Mouse (Mus musculus): ENCODE measurements around the gene Ttc24.

The Ttc24 gene

GRCm38 (mm10) chr3:88078204-88078603, at the start of gene Ttc24:
Ttc24 (minus strand) TSS chr3:88078304.
- DNase-seq (ENCODE audit: low spot score in 2 of 2) = no peak

GRCm38 (mm10) chr3:88127636-88128035, 49.5 kb upstream of the Ttc24 start:
- no peak for DNase-seq (ENCODE audit: low spot score in 2 of 2)

GRCm38 (mm10) chr3:88126181-88126580, 48.1 kb upstream of the Ttc24 start:
- no peak for DNase-seq (ENCODE audit: low spot score in 2 of 2)

- no peak for DNase-seq (ENCODE audit: low spot score in 2 of 2)
Measured at GRCm38 (mm10) chr3:88125195-88125594, 47.1 kb upstream of the Ttc24 start.

GRCm38 (mm10) chr3:88121164-88122131, 43.3 kb upstream of the Ttc24 start:
- no peak for DNase-seq (ENCODE audit: low spot score in 2 of 2)

GRCm38 (mm10) chr3:88120117-88120651, 42.1 kb upstream of the Ttc24 start:
- no peak for DNase-seq (ENCODE audit: low spot score in 2 of 2)

- no peak for DNase-seq (ENCODE audit: low spot score in 2 of 2)
Measured at GRCm38 (mm10) chr3:88114396-88114795, 36.3 kb upstream of the Ttc24 start.

- DNase-seq (ENCODE audit: low spot score in 2 of 2) = peak; percentile 27 to 56
Measured at GRCm38 (mm10) chr3:88109126-88109525, 31.0 kb upstream of the Ttc24 start.

GRCm38 (mm10) chr3:88106126-88106525, 28.0 kb upstream of the Ttc24 start:
- DNase-seq (ENCODE audit: low spot score in 2 of 2) = no peak

GRCm38 (mm10) chr3:88102611-88103010, 24.5 kb upstream of the Ttc24 start:
- no peak for DNase-seq (ENCODE audit: low spot score in 2 of 2)

GRCm38 (mm10) chr3:88102196-88102595, 24.1 kb upstream of the Ttc24 start:
- DNase-seq (ENCODE audit: low spot score in 2 of 2) = no peak

GRCm38 (mm10) chr3:88101736-88102135, 23.6 kb upstream of the Ttc24 start:
- DNase-seq (ENCODE audit: low spot score in 2 of 2) = no peak

- DNase-seq (ENCODE audit: low spot score in 2 of 2) = no peak
Measured at GRCm38 (mm10) chr3:88100251-88100650, 22.1 kb upstream of the Ttc24 start.

- DNase-seq (ENCODE audit: low spot score in 2 of 2) = no peak
Measured at GRCm38 (mm10) chr3:88097666-88098065, 19.6 kb upstream of the Ttc24 start.

GRCm38 (mm10) chr3:88094126-88094525, 16.0 kb upstream of the Ttc24 start:
- DNase-seq (ENCODE audit: low spot score in 2 of 2) = no peak

- DNase-seq (ENCODE audit: low spot score in 2 of 2) = no peak
Measured at GRCm38 (mm10) chr3:88090616-88091015, 12.5 kb upstream of the Ttc24 start.

GRCm38 (mm10) chr3:88090106-88090505, 12.0 kb upstream of the Ttc24 start:
- DNase-seq (ENCODE audit: low spot score in 2 of 2) = no peak

- peak; percentile 27 to 46 for DNase-seq (ENCODE audit: low spot score in 2 of 2)
Measured at GRCm38 (mm10) chr3:88087688-88088087, 9.6 kb upstream of the Ttc24 start.

GRCm38 (mm10) chr3:88085459-88085858, 7.4 kb upstream of the Ttc24 start:
- DNase-seq (ENCODE audit: low spot score in 2 of 2) = no peak

GRCm38 (mm10) chr3:88084001-88084400, 5.9 kb upstream of the Ttc24 start:
- DNase-seq (ENCODE audit: low spot score in 2 of 2) = no peak

- DNase-seq (ENCODE audit: low spot score in 2 of 2) = peak in 1 of 2 experiments; percentile 18
Measured at GRCm38 (mm10) chr3:88082663-88083062, 4.6 kb upstream of the Ttc24 start.

- DNase-seq (ENCODE audit: low spot score in 2 of 2) = no peak
Measured at GRCm38 (mm10) chr3:88082224-88082618, 4.1 kb upstream of the Ttc24 start.

Measured in natural killer cell, adult 2 months (primary cell).